Mouse (Mus musculus) lung, adult 18-20 months (tissue): ENCODE results near the gene Adamts4.
"Not testable (repeated sequence)": the region's sequence is repeated elsewhere in the genome, so short reads cannot be mapped to it uniquely, and the experiment has no call there.

Experiments used
- DNase-seq, 2 experiments: peaks; one replicate each; pipeline ENCODE4 v3.0.0; 2022; ENCODE audit warnings: mixed read lengths in 2 of 2

Adamts4 gene

DNA sequence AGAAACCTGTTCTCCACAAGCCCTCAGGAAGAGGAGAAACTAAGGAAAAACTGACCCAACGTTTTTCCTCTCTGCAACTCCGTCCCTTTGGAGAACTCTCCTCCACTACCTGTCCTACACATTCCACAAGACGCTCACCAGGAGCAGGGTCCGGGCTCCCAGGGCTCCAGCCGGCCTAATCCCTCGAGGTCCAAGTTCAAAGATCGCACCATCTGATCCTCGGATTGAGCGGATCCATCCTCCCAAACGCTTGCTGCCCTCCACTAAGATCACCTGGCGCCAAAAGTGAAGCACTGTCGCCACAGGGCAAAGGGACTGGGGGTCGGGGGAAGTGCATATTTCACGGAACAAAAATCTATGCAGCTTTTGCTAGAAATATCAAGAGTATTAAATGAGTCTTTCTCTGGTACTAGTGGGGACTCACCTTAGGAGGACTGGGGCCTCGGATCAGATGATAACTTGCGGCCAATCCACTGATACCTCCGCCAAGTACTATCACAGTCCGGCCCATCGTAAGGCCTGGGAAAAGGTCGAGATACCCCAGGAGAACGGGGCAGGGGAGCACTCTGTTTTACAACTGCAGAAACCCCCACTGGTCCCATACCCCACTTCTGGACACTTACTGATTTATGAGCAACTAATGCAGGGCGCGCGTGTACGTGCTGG, 30.2 kb downstream of the Adamts4 start:
- DNase-seq = no peak

DNA sequence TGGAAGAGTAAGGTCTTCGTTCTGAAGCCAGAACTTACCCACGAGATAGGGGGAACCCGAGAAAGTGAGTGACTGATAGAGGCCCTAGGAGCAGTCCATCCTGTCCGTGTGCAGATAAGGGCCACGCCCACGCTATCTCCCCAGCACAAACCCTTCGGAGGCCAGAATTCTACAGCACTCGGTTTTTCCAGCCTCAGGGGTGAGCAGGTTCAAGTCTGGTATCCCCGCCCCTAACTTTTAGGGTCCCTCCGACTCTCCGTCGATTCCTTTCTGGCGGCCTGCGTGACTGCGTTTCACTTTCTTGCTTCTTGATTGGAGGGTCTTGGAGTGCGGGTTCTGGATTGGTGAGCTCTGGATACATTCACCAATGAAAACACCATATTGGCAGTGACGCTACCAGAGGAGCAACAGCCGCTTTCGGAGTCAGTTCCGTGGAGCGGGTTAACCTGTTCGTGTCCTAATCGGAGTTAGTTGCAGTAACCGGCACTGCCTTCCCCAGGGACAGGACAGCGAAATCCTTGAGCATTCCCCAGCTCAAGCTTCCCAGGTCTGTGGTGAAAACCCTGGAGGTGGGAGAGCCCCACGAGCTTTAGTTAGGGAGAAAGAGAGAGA, 30.8 kb downstream of the Adamts4 start, which contains the start of gene Ppox:
Gene Ppox, minus strand, starts transcription at position 271 of the 612 bp plus-strand sequence.
- peak; percentile 95 to 96 for DNase-seq

DNA sequence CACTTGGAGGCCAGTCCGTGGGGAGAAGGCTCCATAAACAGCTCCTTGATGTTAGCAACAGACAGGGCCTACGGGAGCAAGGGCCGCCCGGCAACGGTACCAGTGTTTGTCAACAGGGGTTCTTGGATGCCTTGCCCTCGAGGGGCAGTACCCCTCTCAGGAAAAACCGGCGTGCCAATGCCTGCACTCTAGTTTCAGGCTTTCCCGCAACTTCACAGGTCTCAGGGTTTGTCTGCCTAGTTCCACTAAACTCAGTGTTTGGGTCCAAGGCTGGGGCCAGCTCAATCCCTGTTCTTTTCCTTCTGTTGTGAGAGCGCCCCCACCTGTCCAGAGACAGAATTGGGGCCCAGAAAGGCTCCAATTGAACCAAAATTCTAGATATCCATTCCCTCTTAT, 31.3 kb downstream of the Adamts4 start:
- peak; percentile 82 to 84 for DNase-seq

DNA sequence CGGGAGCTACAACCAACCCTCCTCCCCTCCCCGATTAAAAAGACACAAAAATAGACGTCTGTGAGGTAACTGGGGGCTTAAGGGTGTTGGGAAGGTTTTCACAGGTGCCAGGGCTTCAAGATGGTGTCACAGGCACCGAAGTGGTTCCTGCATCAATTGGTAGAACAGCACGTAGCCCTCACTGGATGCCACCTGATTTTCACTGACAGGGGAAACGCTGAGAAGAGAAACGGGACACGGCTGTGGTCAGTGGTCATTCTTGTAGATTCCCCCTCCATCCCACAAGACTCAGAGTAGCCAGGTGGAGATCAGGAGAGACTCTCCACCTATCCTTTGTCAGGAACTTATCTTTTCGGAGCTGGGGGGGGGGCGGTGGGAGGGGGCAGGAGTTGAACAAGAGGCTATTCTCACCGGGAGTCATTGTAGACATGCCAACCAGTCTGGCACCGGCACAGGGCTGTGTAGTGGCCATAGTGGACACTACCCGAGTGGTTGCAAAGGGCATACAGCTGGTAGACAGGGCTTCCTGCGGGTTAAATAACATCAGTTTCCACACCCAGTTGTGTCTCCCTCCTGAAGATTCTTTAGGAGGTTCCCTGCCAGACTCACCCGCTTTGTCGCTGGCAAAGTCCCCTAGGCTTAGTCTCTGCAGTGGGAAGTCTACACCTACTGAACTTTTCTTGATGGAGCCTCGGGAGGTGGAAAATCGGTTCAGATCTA, 32.0 kb downstream of the Adamts4 start:
- no peak for DNase-seq

- no peak for DNase-seq
Observed at GRCm38 (mm10) chr1:171283188-171284160, 33.3 kb downstream of the Adamts4 start.

DNA sequence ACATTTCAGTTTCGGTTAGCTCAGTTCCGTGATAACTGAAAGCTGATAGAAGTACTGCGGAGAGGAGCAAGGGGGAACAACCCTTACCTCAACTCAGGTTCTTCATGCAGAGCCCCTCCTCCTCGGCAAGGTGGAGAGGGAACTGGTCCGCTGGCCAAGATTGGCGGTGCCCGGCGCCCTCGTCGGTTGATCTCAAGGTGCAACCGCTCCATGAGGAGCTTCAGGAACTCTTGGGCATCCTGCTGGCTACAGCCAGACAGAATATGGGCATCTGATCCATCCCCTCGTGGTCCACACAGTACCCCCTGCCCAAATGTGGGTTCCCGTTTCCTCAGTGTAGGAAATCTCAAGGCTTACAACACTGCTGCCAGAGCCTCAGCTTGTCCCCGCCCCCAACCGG, 34.3 kb downstream of the Adamts4 start:
- DNase-seq = no peak

- no peak for DNase-seq
Observed at GRCm38 (mm10) chr1:171285096-171285892, 35.1 kb downstream of the Adamts4 start.

DNA sequence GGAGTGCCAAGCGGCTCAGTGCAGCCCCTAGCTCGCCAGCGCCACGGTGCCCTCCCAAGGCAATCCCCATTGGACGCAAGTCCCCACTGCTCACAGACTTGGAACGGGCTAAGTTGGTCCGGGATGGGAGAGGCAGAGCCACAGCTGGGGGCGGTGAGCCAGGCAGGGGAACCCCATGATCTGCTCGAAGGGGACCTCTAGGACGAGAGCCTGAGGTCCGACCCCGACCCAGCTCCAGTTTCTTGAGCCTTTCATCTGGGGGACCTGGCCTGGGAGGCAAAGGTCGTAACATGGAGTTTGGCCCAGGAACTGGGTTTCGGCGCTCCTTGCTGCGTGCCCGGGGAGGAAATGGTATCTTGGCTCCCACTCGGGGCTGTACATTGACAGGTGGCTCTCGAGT, 36.3 kb downstream of the Adamts4 start:
- DNase-seq = no peak

- DNase-seq = peak; percentile 94 to 95
Observed at GRCm38 (mm10) chr1:171287136-171288081, 37.2 kb downstream of the Adamts4 start, which contains the start of gene Usp21. Gene Usp21, minus strand, starts transcription at chr1:171287991.

DNA sequence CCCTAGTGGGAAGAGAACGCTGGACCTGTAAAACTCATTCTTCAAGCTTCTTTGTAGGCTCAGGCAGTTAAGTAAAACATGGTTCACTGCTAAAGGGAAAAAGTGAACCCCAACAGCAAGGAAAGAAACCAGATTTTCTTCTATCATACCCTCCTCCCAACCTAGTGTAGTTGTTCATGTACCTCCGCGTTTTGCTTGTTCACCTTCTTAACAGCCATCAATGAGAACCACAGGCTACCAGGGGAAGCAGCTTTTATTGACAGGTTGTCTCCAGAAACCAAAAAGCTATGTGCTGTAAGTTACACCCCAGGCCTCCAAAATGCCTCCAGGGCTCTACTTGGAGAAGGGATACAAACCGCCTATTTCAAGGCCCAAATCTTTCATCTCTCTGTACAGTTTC, 38.1 kb downstream of the Adamts4 start:
- DNase-seq = no peak

DNA sequence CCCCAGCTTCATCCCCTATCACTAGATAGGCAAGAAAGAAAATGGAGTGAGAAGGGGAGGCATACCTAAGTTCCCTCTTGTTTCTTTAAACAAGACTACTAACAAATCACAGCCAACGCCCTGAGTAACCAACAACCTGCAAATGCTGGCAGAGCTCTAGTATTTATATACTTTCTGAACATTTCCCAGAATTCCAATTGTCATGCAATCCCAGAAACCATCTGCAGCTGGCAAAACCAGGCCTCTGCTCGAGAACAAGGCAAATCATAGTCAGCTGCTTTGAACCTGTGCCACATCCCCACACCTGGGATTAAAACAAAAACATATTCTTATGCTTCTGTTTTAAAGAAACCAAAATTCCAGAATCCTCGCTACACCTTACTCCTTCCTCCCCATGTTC, 43.1 kb downstream of the Adamts4 start:
- no peak for DNase-seq

- no peak for DNase-seq
Observed at GRCm38 (mm10) chr1:171293906-171294297, 43.7 kb downstream of the Adamts4 start.

GRCm38 (mm10) chr1:171294298-171295062, 44.3 kb downstream of the Adamts4 start, which contains the start of gene Ufc1:
Gene Ufc1, minus strand, starts transcription at chr1:171295024.
- DNase-seq = peak; percentile 88 to 90

GRCm38 (mm10) chr1:171295063-171295402, 44.8 kb downstream of the Adamts4 start:
- DNase-seq = no peak

DNA sequence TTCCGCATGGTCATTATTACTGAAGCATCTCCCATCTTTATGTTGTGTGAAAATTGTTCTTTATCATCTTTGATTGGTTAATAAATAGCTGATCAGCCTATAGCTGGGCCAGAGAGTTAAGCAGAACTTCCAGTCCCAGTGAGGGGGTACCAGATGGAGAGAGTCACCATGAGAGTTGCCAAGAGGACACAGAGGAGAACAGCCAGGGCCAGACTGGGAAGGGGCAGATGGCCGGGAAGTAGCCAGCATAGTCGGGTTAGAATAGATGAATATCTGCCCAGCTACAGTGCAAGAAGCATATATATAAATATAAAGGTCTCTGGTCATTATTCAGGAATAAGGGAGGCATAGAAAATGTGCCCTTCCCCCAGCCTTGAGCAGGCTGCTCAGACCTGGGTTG, 48.0 kb downstream of the Adamts4 start:
- DNase-seq = no peak

DNA sequence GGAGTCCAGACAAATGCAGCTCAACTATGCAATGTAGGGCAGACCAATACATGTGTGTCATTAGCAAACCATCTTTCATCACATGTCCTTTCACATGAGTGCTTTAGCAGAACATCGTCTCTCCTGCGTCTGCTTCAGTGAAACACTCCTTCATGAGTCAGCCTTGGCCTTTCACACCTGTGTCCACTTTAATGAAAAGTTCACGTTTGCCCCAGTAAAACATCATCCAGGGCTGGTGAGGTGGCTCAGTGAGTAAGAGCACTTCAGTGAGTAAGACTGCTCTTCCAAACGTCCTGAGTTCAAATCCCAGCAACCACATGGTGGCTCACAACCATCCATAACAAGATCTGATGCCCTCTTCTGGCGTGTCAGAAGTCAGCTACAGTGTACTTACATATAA, 55.9 kb downstream of the Adamts4 start:
- DNase-seq = not testable (repeated sequence)

- no peak for DNase-seq
Observed at GRCm38 (mm10) chr1:171309321-171309720, 59.1 kb downstream of the Adamts4 start.
